Mouse (Mus musculus) lung, postnatal 4 days (tissue): ENCODE measurements around the gene Fa2h.

Experiments used
- DNase-seq, 2 experiments: peaks; one replicate each; pipeline ENCODE4 v3.0.0; 2021

The Fa2h gene

DNA sequence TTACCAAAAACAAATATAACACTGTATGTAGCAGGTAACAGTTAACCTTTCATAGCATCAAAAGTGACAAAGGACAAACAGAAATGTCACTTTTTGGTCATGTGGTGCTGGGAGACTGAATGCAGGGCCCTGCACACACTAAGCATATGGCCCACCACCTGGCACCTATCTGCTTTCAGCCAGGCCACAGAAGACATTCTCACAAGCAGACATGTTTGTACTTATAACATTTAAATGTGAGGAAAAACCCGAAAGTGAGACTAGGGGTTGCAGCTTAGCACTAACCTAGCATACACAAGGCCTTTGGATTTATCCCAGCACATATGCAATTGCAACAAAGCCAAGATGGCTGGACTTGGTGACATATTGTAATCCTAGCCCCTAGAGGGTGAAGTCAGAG is 95.6 kb downstream of the Fa2h start:
- DNase-seq, result no peak
